Mouse (Mus musculus) lung, embryonic 16.5 days (tissue): ENCODE results near the gene Nrsn2. TPM values are rescaled to one million over a fixed set of nuclear protein-coding genes. Genes with fewer than 3 reads are reported as not detected.

Experiments used
- ATAC-seq: fragments of 200-750 bp; cut with Nextera tagmentation; 2 replicates; pipeline ENCODE4 v1.8.0; 2017; ENCODE audit warnings: low read depth, mild to moderate bottlenecking, moderate library complexity
- H3K27ac ChIP-seq: fragments of 300-500 bp; sonication (generic); 2 replicates; pipeline ENCODE4 v1.5.1; 2014; ENCODE audit warnings: mild to moderate bottlenecking, control low read depth, low read length
- H3K27me3 ChIP-seq: fragments of 300-500 bp; sonication (generic); 2 replicates; pipeline ENCODE4 v1.6.1; 2014; ENCODE audit warnings: low read depth, low read length, mixed read lengths; ENCODE audit not compliant: control insufficient read depth, insufficient read depth
- H3K36me3 ChIP-seq: fragments of 300-500 bp; sonication (generic); 2 replicates; pipeline ENCODE4 v1.6.1; 2014; ENCODE audit warnings: low read length; ENCODE audit not compliant: control insufficient read depth, insufficient read depth
- H3K4me1 ChIP-seq: fragments of 300-500 bp; sonication (generic); replicated peaks from 2 replicates; pipeline ENCODE4 v1.6.1; 2014; ENCODE audit warnings: low read length, mixed read lengths; ENCODE audit not compliant: control insufficient read depth, insufficient read depth
- H3K4me2 ChIP-seq: fragments of 300-500 bp; sonication (generic); 2 replicates; pipeline ENCODE4 v1.6.1; 2014; ENCODE audit warnings: low read depth, low read length, control low read depth
- H3K4me3 ChIP-seq: fragments of 300-500 bp; sonication (generic); 2 replicates; pipeline ENCODE4 v1.5.1; 2014; ENCODE audit warnings: mild to moderate bottlenecking, low read length, control low read depth
- H3K9ac ChIP-seq: fragments of 300-500 bp; sonication (generic); 2 replicates; pipeline ENCODE4 v1.6.1; 2014; ENCODE audit warnings: low read length, control low read depth
- H3K9me3 ChIP-seq: fragments of 300-500 bp; sonication (generic); 2 replicates; pipeline ENCODE4 v1.6.1; 2016; ENCODE audit warnings: low read length; ENCODE audit not compliant: control insufficient read depth
- whole genome bisulfite sequencing: fragments of 180-500 bp; shearing (Covaris S2); extraction: QIAGEN DNeasy Blood & Tissue Kit; methylation state at CpG from one replicate; pipeline ENCODE4 v1.1.7; 2014; 5-methylcytosine and 5-hydroxymethylcytosine counted together
- polyA plus RNA-seq: library from polyadenylated mRNA; unstranded; fragments of >200 nt; fragmentation: Nextera tagmentation; extraction: Ambion mirVana; gene quantifications from 2 replicates; pipeline ENCODE4 v1.2.1, GENCODE M21; 2015

The Nrsn2 gene
- polyA plus RNA-seq: 0.40 and 0.62 TPM in 2 replicates

DNA sequence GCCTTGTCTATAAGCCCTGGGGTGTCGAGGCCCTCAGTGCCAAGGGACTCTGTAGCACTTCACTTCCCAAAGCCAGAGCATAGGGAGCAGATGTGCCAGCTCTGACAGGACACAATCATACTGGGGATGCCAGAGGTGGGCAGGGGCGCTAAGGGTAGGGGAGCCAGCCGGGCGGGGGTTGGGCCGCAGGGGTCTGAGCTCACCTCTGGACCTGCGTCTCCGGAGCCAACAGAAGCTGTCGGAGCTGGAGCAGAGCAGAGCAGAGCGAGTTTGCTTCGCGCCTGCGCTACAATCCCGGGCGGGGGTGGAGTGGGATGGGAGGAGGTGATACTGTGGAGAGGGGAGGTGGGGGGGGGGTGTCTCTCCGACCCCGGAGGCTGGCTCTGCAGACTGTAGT, at the start of gene Nrsn2:
Gene Nrsn2 (minus strand): TSS at position 294 of the 397 bp plus-strand sequence.
- Histone ChIP-seq H3K27me3 (peaks cover 22% of the 10 kb centered on the region), H3K36me3 (no peaks in the 10 kb centered on the region), H3K9me3 (no peaks in the 10 kb centered on the region), H3K4me3 (no peak within 1 kb of the TSS), H3K4me2 (no peak within 1 kb of the TSS), H3K27ac (no peak within 1 kb of the TSS), H3K9ac (no peak within 1 kb of the TSS), H3K4me1 (no peaks in the 10 kb centered on the region; the same call in 1 of the 2 replicates)
- no peak for ATAC-seq
- 2% methylated on average over 16 of the region's 16 CpGs for WGBS

DNA sequence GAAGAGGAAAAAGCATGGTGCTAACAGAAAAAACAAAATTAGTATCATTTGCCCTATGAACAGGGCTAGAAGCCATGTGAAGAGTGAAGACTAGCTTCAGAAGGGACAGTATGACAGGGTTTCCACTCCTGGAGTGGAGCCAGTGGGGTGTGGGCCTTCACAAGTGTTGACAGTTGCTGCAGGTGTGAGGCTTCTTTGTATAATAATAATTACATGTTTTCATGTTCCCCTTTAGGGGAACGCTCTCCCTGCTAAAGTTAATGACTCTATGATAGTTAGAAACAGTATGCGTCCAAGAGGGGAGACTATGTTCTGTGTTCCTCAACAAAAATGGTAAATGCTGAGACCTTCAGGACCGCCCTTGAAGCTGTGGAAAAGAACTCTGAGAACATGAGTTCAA, 39.3 kb upstream of the Nrsn2 start:
- peak overlapping the region; percentile 88 for H3K4me2 ChIP-seq
- H3K27ac ChIP-seq: peak overlapping the region; percentile 100
- no peaks in the 10 kb centered on the region for H3K36me3 ChIP-seq
- H3K9me3 ChIP-seq: peaks cover 6% of the 10 kb centered on the region; the same call in 1 of the 2 replicates
- H3K27me3 ChIP-seq: no peaks in the 10 kb centered on the region
- H3K4me3 ChIP-seq: peak overlapping the region; percentile 68
- WGBS: 87% methylated on average over 3 of the region's 3 CpGs
- H3K9ac ChIP-seq: peak overlapping the region; percentile 100
- peaks cover 15% of the 10 kb centered on the region for H3K4me1 ChIP-seq
- no peak for ATAC-seq

DNA sequence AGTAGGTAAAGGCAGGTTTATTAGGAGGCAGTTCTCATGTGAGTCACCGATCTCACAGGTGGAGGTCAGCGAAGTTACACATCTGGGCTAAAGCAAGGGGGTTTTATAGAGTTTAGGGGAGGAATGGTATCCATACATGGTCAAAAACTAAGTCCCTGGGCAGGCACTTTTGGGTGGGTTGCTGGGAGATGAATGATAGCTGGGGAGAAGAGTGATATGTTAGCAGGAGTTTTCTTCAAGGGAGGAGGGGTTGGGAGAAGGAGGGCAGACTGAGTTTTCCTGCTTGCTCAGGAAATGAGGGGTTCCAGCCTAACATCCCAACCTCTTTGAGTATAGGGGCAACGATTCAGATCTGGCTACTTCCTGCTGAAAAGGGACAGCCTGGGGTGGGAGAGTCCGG, 38.8 kb upstream of the Nrsn2 start, which contains the start of gene 6820408C15Rik:
Gene 6820408C15Rik (plus strand): TSS at position 301 of the 400 bp plus-strand sequence.
- Histone ChIP-seq H3K27ac (peak within 1 kb of the TSS; percentile 100), H3K36me3 (no peaks in the 10 kb centered on the region), H3K4me3 (peak within 1 kb of the TSS; percentile 68), H3K4me1 (peaks cover 20% of the 10 kb centered on the region), H3K4me2 (peak within 1 kb of the TSS; percentile 88), H3K9me3 (peaks cover 6% of the 10 kb centered on the region; the same call in 1 of the 2 replicates), H3K9ac (peak within 1 kb of the TSS; percentile 100), H3K27me3 (no peaks in the 10 kb centered on the region)
- WGBS: 16% methylated on average over 4 of the region's 4 CpGs
- ATAC-seq: no peak

DNA sequence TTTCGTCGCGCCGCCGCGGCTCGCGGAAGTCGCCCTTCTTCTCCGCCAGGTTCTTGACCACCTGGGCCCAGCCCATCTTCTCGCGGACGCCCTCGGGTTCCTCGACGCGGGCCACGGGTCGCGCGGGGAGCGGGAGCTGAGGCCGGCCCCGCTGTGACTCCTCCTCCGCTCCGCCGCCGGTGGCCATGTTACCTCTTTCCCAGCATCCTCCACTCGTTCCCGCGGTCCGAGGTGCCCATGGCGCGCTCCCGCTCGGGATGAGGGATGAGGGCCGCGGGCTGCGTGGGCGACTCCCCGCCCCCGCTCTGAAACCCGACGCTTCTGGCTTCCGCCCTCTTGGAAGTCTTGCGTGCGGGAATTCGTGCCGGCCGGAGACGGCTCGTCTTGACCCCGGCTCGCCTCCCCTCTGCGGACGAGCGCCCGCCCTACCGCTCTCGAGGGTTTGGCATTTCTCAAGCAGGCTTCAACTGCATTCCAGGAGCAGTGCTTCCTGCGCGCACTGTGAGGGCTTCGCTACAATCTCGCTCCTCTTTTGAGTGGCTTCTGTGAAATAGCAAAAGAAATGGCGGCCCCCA, 38.2 kb upstream of the Nrsn2 start, which contains the start of gene Zcchc3:
Gene Zcchc3 (minus strand): TSS at position 437 of the 575 bp plus-strand sequence.
- ATAC-seq: peak; percentile 88
- peak within 1 kb of the TSS; percentile 68 for H3K4me3 ChIP-seq
- WGBS: under 1% methylated on average over 64 of the region's 65 CpGs
- H3K4me2 ChIP-seq: peak within 1 kb of the TSS; percentile 88
- H3K27ac ChIP-seq: peak within 1 kb of the TSS; percentile 100
- H3K27me3 ChIP-seq: no peaks in the 10 kb centered on the region
- H3K9me3 ChIP-seq: peaks cover 6% of the 10 kb centered on the region; the same call in 1 of the 2 replicates
- no peaks in the 10 kb centered on the region for H3K36me3 ChIP-seq
- peaks cover 26% of the 10 kb centered on the region for H3K4me1 ChIP-seq
- peak within 1 kb of the TSS; percentile 100 for H3K9ac ChIP-seq

DNA sequence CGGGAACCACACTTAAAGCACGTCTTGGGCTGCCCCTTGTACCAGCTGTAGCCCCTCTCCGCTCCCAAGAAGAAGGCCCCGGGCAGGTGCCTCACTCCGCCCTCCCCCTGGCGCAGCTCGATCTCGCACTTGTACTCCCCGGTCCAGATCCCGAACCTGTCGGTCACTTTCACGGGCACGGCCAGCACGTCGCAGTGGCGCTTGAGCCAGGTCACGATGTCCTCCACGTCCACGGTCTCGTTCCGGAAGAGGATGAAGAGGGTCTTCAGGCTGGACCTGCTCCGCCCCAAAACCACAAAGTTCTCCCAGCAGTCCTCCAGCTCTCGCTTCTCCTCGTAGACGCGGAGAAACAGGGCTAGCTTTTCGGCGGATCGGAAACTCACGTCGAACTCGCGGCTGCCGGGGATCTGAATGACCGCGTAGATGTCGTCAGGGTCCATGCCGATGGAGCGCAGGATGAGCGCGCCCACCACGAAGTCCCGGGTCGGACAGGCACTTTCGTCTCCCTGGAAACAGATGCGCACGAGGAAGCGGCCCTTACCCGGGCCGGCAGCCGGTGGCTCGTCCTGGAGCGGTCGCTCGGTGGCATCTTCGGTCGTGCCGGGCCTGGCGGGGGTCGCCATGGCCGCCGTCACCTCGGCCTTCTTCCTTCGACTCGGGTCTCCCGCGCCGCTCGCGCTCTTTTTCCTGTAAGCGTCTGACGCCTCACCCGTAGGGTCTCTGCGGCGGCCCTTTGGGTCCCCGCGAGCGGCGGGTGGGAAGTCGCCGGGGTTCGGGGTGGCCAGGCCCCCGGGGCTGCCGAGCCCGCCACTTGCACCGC, 37.5 kb upstream of the Nrsn2 start:
- Histone ChIP-seq H3K27me3 (no peaks in the 10 kb centered on the region), H3K4me3 (peak overlapping the region; percentile 68), H3K9me3 (peaks cover 6% of the 10 kb centered on the region; the same call in 1 of the 2 replicates), H3K4me2 (peak overlapping the region; percentile 88), H3K36me3 (no peaks in the 10 kb centered on the region), H3K4me1 (peaks cover 32% of the 10 kb centered on the region), H3K27ac (peak overlapping the region; percentile 100), H3K9ac (peak overlapping the region; percentile 100)
- WGBS: under 1% methylated on average over 76 of the region's 86 CpGs
- ATAC-seq: no peak; the same call in 1 of the 2 replicates

DNA sequence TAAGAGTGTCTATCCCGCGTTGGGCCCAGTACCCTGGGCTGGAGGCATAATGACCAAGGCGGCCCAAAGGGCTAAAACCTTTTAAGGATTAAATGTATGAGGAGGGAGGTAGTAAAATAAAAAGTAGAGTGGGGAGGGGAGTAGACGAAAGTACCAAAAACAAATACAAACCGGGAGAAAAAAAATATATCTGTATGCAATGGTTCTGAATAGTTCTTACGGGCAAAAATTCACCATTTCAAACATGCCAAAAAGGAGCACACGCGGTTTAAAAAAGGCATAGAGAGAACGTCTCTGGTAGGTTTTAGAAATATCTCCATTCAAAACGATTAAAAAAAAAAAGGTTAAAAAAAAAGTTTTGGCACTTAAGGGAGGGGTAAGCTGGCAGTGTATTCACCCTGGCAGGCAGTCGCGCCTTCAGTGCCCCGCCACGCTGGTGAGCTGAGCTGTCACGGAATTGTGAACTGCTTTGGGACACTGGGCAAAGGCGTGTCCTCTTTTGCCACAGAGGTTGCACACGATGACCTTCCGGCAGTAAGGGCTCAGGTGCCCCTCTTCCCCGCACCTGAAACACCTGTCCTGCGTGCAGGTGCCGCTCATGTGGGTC, 36.8 kb upstream of the Nrsn2 start:
- ATAC-seq: no peak
- peak overlapping the region; percentile 68 for H3K4me3 ChIP-seq
- 1% methylated on average over 21 of the region's 21 CpGs for WGBS
- peaks cover 6% of the 10 kb centered on the region; the same call in 1 of the 2 replicates for H3K9me3 ChIP-seq
- peaks cover 32% of the 10 kb centered on the region for H3K4me1 ChIP-seq
- H3K27me3 ChIP-seq: no peaks in the 10 kb centered on the region
- peak overlapping the region; percentile 100 for H3K9ac ChIP-seq
- H3K36me3 ChIP-seq: no peaks in the 10 kb centered on the region
- peak overlapping the region; percentile 88 for H3K4me2 ChIP-seq
- H3K27ac ChIP-seq: peak overlapping the region; percentile 100

DNA sequence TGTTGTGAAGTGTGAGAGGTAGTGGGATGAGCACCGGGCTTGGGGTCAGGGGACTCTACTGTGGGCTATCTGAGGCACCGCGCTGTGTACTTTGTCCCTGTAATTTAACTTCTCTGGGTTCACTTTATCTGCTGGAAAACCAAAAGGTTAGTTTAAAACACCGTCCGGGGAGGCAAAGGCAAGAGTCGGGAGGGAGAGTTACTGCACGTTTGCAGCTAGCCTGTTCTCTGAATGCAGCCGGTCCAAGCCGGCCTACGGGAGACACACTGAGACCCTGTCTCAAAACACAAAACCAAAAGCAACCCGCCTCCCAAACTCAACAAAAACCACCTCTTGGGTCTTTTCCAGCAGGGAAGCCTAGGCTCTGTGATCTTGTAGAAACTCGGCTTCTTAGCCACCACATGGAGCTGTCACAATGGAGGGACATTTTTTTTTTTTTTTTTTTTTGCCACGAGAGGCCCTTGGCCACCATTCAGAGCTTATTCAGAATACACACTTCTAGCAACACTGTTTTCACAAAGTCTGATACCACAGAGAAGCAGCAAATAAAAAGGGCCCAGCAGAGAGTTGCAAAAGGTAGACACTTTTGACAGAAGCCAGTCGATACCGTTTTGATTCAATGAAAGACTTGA, 36.2 kb upstream of the Nrsn2 start:
- 5% methylated on average over 15 of the region's 15 CpGs for WGBS
- Histone ChIP-seq H3K9ac (peak overlapping the region; percentile 100), H3K4me3 (peak overlapping the region; percentile 68), H3K4me1 (peaks cover 32% of the 10 kb centered on the region), H3K27ac (peak overlapping the region; percentile 100), H3K27me3 (no peaks in the 10 kb centered on the region), H3K36me3 (no peaks in the 10 kb centered on the region), H3K9me3 (peaks cover 6% of the 10 kb centered on the region; the same call in 1 of the 2 replicates), H3K4me2 (peak overlapping the region; percentile 88)
- ATAC-seq: no peak

DNA sequence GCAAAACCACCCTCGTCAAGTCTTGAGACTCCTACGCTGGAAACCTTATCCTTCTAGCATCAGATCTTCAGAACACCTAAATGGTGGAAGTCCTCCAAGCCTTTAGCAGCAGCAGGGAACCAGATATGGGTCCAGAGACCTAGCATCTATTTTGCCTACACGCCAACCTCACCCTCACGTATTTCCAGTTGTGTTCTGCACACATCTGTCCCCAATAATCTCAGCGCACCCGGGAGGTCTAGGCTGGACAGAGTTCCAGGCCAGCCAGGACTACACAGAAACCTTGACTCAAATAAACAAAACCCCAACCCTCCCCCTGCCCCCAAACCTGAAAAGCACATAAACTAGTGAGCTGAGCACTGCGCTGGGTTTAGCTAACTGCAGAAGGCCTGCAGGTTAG, 35.0 kb upstream of the Nrsn2 start:
- H3K27me3 ChIP-seq: no peaks in the 10 kb centered on the region
- H3K4me3 ChIP-seq: peak overlapping the region; percentile 68
- no peak for ATAC-seq
- peak overlapping the region; percentile 100 for H3K27ac ChIP-seq
- H3K4me1 ChIP-seq: peaks cover 34% of the 10 kb centered on the region
- H3K36me3 ChIP-seq: no peaks in the 10 kb centered on the region
- H3K9me3 ChIP-seq: peaks cover 6% of the 10 kb centered on the region; the same call in 1 of the 2 replicates
- 5% methylated on average over 7 of the region's 7 CpGs for WGBS
- H3K4me2 ChIP-seq: peak overlapping the region; percentile 88
- peak overlapping the region; percentile 56 for H3K9ac ChIP-seq
